Mouse (Mus musculus): Measurements from ENCODE around the gene Gm11116. TPM values are rescaled to one million over a fixed set of nuclear protein-coding genes. Genes with fewer than 3 reads are reported as not detected.

Gm11116 gene
- polyA plus RNA-seq (2012; rRNA removed; ENCODE audit: low replicate concordance) = not detected in 2 replicates

DNA sequence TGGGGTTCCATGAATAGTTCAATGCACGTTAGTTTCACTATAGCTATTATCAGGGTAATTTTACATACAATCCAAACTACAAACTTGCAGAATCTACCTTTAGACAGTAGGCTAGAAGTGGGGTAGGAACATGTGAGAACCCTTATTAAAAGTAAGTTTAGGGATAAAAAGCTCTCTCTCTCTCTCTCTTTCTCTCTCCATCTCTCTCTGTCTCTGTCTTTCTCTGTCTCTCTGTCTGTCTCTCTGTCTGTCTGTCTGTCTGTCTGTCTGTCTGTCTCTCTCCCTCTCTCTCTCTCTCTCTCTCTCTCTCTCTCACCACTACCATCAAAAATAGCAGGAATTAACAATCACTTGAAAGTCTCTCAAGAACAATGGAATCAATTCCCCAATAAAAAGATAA, at the start of gene Gm11116:
TSS of gene Gm11116 (minus strand) at position 101 of the 400 bp plus-strand sequence.

DNA sequence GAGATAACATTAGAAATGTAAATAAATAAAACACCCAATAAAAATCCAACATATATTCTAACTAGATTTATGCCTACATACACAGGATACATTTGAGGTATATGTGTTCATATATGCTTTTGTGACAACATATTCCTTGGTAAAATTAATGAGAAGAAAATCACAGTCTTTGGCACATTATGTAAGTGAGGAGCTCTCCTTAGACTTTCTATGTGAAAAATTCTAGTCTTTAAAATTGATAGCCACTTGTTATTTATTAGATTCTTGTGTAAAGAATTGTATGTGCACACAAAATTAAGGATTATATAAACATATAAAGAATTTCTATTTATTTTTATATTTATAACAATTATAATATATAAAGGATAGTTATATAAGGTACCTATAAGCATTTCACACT, 42.7 kb upstream of the Gm11116 start, which contains the start of gene Gm11115:
TSS of gene Gm11115 (minus strand) at position 101 of the 400 bp plus-strand sequence.

DNA sequence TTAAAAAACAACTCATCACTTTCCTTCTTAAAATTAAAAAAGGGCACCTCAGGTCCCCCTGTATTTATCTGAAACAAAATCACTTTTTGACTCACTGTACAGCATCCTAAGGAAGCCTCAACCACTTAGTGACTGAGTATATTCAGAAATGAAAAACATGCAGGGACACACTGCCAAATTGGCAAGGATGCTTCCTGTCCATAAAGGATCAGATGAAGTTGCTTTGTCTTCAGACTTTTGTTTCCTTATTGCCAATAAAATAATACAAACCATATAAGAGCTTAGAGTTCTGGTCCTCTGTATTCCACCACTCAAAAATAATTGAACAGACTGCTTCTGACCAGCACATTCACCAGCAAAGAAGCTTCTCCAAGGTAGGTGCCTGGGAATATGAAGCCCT, 25.1 kb downstream of the Gm11116 start, which contains the start of gene Smr2:
TSS of gene Smr2 (plus strand) at position 301 of the 400 bp plus-strand sequence.

Other genes with a start within 250 kb of the Gm11116 start
- not detected in 2 replicates for gene Odam, start 226.5 kb downstream of the Gm11116 start, polyA plus RNA-seq (2012; rRNA removed; ENCODE audit: low replicate concordance)
- gene Csn3, start 186.0 kb downstream of the Gm11116 start, polyA plus RNA-seq (2012; rRNA removed; ENCODE audit: low replicate concordance) = not detected in 2 replicates
- not detected in 2 replicates for gene 2310003L06Rik, start 142.1 kb downstream of the Gm11116 start, polyA plus RNA-seq (2012; rRNA removed; ENCODE audit: low replicate concordance)
- not detected in 2 replicates for gene Gm28434, start 142.0 kb downstream of the Gm11116 start, polyA plus RNA-seq (2012; rRNA removed; ENCODE audit: low replicate concordance)
- gene Cabs1, start 132.1 kb downstream of the Gm11116 start, polyA plus RNA-seq (2012; rRNA removed; ENCODE audit: low replicate concordance) = not detected in 2 replicates
- gene Smr3a, start 109.0 kb downstream of the Gm11116 start, polyA plus RNA-seq (2012; rRNA removed; ENCODE audit: low replicate concordance) = not detected in 2 replicates
- gene Smr2, start 25.0 kb downstream of the Gm11116 start, polyA plus RNA-seq (2012; rRNA removed; ENCODE audit: low replicate concordance) = not detected in 2 replicates
- gene Gm11115, start 42.6 kb upstream of the Gm11116 start, polyA plus RNA-seq (2012; rRNA removed; ENCODE audit: low replicate concordance) = not detected in 2 replicates
- not detected in 2 replicates for gene Gm7714, start 157.4 kb upstream of the Gm11116 start, polyA plus RNA-seq (2012; rRNA removed; ENCODE audit: low replicate concordance)
- not detected in 2 replicates for gene Prol1, start 205.8 kb upstream of the Gm11116 start, polyA plus RNA-seq (2012; rRNA removed; ENCODE audit: low replicate concordance)